Mouse (Mus musculus) kidney, postnatal 36 days (tissue): Measurements from ENCODE around the gene Ndufs2.

Experiments
- DNase-seq, 2 experiments: peaks; one replicate each; pipeline ENCODE4 v3.0.0; 2021 to 2022; ENCODE audit warnings: mixed read lengths in 2 of 2

The Ndufs2 gene

DNA sequence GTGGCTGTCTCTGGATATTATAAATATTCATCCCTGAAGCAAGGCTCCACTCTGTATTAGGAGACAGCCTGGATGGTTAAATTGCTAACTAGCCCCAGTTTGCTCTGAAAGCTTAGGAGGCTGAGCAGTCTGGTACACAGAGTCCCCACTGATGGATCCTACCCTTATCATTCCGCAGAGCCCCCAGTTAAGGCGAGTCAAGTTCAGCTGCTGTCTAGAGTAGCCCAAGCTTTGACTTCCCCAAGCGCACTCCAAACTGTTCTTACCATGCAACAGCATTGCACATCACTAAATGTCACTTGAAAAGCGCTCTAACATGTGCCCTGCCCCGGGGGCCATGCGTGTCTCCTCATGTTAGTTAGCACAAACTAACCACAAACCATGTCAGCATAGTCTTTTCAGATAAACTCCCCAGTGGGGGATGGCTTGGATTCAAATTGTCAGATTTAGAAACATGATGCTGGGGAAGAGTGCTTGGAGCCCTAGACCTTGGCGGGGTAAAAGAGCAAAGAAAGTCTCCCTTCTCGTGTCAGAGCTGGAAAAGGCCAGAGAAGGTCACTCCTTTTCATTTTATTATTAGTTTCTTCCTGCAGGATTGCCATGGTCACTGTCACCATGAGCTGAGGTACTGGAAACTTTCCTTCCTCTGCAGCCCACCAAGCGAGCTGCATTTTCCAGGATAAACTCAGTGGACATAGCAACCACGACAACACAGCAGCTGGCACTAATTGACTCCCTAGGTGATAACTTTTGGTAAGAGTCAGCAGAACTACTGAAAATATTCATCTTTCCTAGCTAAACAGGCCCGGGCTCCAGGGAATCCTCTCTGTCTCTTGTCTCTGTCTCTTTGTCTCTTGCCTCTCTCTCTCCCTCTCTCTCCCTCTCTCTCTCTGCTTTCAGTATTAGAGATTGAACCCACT is 57.0 kb downstream of the Ndufs2 start:
- no peak for DNase-seq

DNA sequence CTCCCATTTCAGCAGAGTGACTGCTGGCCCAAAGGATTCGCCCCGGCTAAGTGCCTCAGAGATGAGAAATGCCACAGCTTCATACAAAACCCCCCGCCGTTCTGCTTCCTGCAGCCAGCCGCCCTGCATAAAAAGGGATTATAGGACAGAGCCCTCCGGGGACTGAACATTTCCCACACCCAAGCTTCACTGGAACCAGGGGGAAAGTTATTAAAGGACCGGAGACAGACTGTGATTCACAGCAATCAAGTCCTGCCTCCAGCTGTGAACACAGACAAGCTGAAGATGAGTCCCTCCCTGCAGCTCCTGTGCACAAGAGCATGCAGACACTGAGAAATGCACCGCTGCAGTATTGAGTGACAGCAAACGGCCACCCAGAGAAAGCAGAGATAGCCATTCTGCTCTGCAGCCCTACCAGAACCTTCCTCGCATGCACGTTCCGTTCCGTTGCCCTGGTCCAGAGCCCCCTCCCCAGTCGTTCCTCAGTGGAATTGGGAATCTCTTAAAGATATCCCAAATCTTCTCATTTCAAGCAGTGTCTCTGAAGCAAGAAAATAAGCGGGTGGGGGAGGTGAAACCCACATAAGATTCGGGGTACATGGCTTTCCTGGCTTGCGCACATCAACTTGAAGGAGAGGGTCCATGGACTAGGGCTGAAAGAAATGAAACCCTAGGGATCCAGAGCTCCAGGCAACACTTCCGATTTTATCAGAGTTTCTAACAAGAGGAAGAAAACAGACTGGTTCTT is 57.9 kb downstream of the Ndufs2 start:
- DNase-seq, result no peak

DNA sequence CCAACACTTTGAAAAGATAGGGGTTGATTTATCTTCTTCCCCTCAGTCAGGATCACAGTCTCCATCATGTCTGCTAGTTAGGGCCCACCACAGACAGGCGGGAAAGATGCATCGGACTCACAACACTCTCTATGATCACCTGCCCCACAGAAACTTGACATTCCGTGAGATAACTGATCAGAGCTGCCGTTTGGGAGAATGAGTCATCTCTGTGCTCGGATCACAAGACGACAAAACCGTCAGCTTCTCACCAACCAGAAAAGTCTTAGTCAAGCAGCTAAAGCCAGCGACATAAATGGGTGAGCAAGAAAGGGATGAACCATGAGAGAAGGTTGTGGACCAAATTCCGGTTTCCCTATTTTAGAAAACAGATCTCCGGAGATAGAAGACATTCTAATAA is 58.9 kb downstream of the Ndufs2 start:
- DNase-seq, result no peak

DNA sequence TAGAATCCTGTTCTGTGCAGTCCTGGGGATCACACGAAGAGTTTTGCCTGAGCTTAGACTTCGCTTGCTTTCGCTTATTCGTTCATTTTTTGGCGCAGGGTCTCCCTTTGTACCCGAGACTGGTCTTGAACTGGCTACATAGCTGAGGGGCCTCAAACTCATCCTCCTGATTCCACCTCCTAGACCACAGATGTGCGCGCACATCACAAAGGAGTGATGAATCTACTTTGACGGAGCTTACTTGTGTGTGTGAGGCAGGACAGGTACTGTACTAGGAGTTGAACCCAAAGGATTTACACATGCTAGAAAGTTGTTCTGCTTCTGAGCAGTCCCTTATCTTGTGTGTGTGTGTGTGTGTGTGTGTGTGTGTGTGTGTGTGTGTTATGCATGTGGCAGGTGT is 60.4 kb downstream of the Ndufs2 start:
- no peak for DNase-seq

DNA sequence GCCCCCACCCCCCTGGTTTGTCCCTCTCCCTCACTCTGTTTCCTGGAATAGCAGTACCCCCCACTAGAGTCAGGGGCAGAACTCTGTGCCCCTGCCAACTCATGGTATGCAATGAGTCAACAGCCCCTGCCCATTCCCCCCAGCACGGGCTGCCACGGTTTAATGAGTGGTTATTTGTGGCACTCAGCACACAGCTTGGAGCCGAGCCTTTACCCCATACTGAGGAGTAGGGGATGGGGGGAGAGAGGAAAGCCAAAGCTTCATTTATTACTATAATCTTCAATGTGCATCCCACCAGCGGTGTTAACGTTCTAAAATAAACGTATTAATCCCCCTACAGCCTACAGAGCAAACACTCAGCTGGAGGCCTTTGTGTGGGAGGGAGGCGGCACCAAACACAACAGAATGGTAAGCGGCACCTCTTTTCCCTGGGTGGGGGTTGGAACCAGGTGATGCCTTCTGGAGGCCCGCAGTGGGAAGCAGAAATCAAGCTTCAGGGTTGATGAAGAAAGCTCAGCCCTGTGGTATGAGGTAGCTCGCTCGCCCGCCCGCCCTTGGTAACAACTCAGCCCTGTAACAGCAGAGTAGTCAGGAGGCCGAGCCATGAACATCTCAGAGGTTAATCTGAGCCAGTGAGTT is 61.6 kb downstream of the Ndufs2 start:
- no peak for DNase-seq

DNA sequence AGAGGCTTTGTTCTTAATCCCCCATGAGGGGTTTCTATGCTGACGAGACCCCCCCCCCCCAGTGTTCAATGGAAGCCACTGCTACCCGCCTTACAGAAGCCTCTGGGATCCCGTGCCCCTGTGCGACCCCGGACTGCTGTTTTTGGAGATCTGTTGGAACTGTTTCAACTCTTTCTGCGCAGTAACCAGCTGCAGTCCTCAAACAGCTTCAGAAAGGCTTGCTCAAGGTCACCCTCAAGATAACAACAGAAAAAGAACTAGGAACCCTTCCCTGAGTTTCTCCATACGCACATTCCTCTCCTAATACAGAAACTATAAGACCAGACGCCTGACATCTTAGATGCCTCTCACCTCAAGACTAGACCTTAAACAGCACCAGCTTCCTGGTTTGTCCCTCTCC is 62.1 kb downstream of the Ndufs2 start:
- no peak for DNase-seq

DNA sequence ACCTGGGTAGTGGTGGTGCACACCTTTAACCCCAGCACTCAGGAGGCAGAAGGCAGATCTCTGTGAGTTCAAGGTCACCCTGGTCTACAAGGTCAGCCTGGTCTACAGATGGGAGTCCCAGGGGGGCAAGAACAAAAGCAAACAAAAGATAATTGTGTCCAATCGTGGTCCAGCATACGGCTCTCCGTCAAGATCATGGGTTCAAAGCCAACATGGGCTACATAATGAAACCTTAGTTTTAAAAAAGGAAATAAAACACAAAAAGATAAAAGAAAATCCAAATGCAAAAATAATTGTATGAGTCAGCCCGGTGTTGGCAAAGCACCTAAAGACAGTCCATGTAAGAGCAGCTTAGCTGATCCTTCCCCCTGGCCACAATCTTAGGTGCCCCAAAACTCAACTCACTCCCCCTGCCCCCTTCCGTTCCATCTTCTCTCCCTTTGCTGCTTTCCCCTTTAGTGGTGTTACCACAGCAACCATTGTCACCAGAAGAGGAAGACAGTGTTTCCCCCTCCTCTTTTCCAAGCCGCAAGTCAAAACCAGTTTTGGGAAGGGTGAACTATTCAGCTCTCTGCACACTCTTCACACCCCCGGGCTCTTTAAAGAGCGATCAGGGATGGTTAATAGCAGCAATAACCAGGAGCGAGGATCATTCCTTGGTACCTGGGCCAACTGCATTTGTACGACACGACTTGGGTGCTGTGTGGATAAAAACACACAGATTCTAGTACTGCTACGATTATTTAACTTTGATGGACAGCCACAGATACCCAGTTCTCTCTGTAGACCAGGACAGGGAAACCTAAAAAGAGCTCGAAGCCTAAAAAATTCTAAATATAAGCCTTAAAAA is 63.1 kb downstream of the Ndufs2 start:
- DNase-seq, result no peak

DNA sequence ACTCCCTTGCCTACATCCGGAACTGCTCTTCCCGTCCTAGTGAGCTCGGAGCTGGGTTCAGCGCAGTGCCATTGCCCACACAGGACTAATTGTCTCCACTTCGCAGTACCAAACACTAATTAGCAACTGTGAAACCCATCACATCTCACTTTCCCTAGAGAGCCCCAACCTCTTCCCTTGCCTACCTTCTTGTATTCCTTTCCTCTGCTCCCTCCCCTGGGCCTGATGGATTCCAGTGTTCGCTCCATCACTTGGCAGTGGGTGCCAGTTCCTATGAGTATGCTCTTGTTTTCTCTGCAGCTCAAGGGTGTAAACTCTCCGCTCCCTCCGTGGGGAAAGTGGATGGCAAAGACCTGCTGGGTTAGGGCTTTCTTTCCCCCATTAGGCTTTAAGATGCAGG is 65.5 kb downstream of the Ndufs2 start:
- DNase-seq, result no peak
